Mouse (Mus musculus): Measurements from ENCODE around the gene Slc36a4. TPM values are rescaled to one million over a fixed set of nuclear protein-coding genes. Genes with fewer than 3 reads are reported as not detected.

Gene Slc36a4
- total RNA-seq, 2 experiments from 2014 or later: 48.9 to 49.5 TPM

- no peak for DNase-seq (ENCODE audit: low spot score in 2 of 2)
These were observed 82.5 kb downstream of the Slc36a4 start for GRCm38 (mm10) chr9:15792076-15792475.

Other genes starting within 250 kb of the Slc36a4 start
- gene Smco4, start 216.3 kb upstream of the Slc36a4 start, total RNA-seq (2021): 1 to 10 TPM; 3.4 to 3.7 TPM
- gene Deup1, start 81.8 kb upstream of the Slc36a4 start, total RNA-seq (2021): under 1 TPM; 0.16 to 0.23 TPM
- not detected for gene Mtnr1b, start 164.8 kb downstream of the Slc36a4 start, total RNA-seq (2021)